Mouse (Mus musculus): ENCODE measurements at regions not wholly inside any gene's neighbourhood (a gene's known extent, or its start where the extent isn't known, plus 50 kb on each side); places are given as distances from the start of the nearest gene placed in this dataset.

- H3K27me3 ChIP-seq, result no peaks in the 10 kb centered on the region
- no peaks in the 10 kb centered on the region for H3K4me1 ChIP-seq
- WGBS, result 44% methylated on average over 6 of the region's 6 CpGs
- H3K4me2 ChIP-seq (replicated peaks), result no peak overlapping the region
- H3K4me3 ChIP-seq, result no peak overlapping the region
- no peak overlapping the region for H3K27ac ChIP-seq
- H3K9me3 ChIP-seq, result no peaks in the 10 kb centered on the region
- H3K36me3 ChIP-seq, result no peaks in the 10 kb centered on the region
- ATAC-seq (ENCODE audit: low FRiP score, low read depth), result no peak
- no peak overlapping the region for H3K9ac ChIP-seq
These were observed 82.5 kb upstream of the Lmcd1 start for GRCm38 (mm10) chr6:112191032-112191431.

- Histone ChIP-seq H3K9ac (no peak overlapping the region), H3K4me3 (no peak overlapping the region), H3K4me1 (0 out of 2 replicates have a peak, but pooled peaks cover 2% of the 10 kb centered on the region), H3K27ac (no peak overlapping the region), H3K4me2 (replicated peaks) (peak overlapping the region; percentile 54), H3K27me3 (no peaks in the 10 kb centered on the region; the same call in 1 of the 2 replicates), H3K9me3 (no peaks in the 10 kb centered on the region), H3K36me3 (no peaks in the 10 kb centered on the region)
- ATAC-seq (ENCODE audit: low FRiP score, low read depth), result peak; percentile 63
- WGBS, result 10% methylated on average over 16 of the region's 16 CpGs
These were observed 76.1 kb upstream of the Lmcd1 start for GRCm38 (mm10) chr6:112197445-112197844.

- Histone ChIP-seq H3K4me3 (no peak overlapping the region), H3K27me3 (peaks cover 2% of the 10 kb centered on the region; the same call in 1 of the 2 replicates), H3K36me3 (no peaks in the 10 kb centered on the region), H3K9ac (no peak overlapping the region), H3K4me2 (replicated peaks) (no peak overlapping the region), H3K4me1 (0 out of 2 replicates have a peak, but pooled peaks cover 2% of the 10 kb centered on the region), H3K27ac (no peak overlapping the region), H3K9me3 (no peaks in the 10 kb centered on the region)
- WGBS, result 82% methylated on average over 4 of the region's 4 CpGs
- ATAC-seq (ENCODE audit: low FRiP score, low read depth), result no peak
These were observed 74.3 kb upstream of the Lmcd1 start for GRCm38 (mm10) chr6:112199241-112199640.

- Histone ChIP-seq H3K4me1 (0 out of 2 replicates have a peak, but pooled peaks cover 2% of the 10 kb centered on the region), H3K36me3 (no peaks in the 10 kb centered on the region), H3K4me3 (no peak overlapping the region), H3K9ac (no peak overlapping the region), H3K27me3 (peaks cover 8% of the 10 kb centered on the region; the same call in 1 of the 2 replicates), H3K4me2 (replicated peaks) (no peak overlapping the region), H3K9me3 (no peaks in the 10 kb centered on the region), H3K27ac (no peak overlapping the region)
- ATAC-seq (ENCODE audit: low FRiP score, low read depth), result no peak
- 89% methylated on average over 4 of the region's 4 CpGs for WGBS
These were observed 71.4 kb upstream of the Lmcd1 start for GRCm38 (mm10) chr6:112202120-112202519.

GRCm38 (mm10) chr6:112203321-112203720 is 70.2 kb upstream of the Lmcd1 start:
- Histone ChIP-seq H3K4me3 (no peak overlapping the region), H3K27ac (no peak overlapping the region), H3K4me1 (0 out of 2 replicates have a peak, but pooled peaks cover 1% of the 10 kb centered on the region), H3K27me3 (peaks cover 8% of the 10 kb centered on the region; the same call in 1 of the 2 replicates), H3K9ac (no peak overlapping the region), H3K9me3 (no peaks in the 10 kb centered on the region), H3K4me2 (replicated peaks) (no peak overlapping the region), H3K36me3 (no peaks in the 10 kb centered on the region)
- 18% methylated on average over 2 of the region's 2 CpGs for WGBS
- ATAC-seq (ENCODE audit: low FRiP score, low read depth), result no peak

- Histone ChIP-seq H3K27ac (no peak overlapping the region), H3K4me3 (no peak overlapping the region), H3K4me1 (peaks cover 8% of the 10 kb centered on the region), H3K4me2 (replicated peaks) (no peak overlapping the region), H3K27me3 (peaks cover 8% of the 10 kb centered on the region; the same call in 1 of the 2 replicates), H3K9me3 (no peaks in the 10 kb centered on the region), H3K9ac (no peak overlapping the region), H3K36me3 (no peaks in the 10 kb centered on the region)
- ATAC-seq (ENCODE audit: low FRiP score, low read depth), result no peak
- whole genome bisulfite sequencing, result 35% methylated on average over 2 of the region's 2 CpGs
These were observed 68.6 kb upstream of the Lmcd1 start for GRCm38 (mm10) chr6:112204956-112205355.

GRCm38 (mm10) chr6:112205420-112205995 is 68.0 kb upstream of the Lmcd1 start:
- H3K36me3 ChIP-seq, result no peaks in the 10 kb centered on the region
- ATAC-seq (ENCODE audit: low FRiP score, low read depth), result no peak
- 81% methylated on average over 11 of the region's 11 CpGs for WGBS

GRCm38 (mm10) chr6:112207229-112207628 is 66.3 kb upstream of the Lmcd1 start:
- no peaks in the 10 kb centered on the region for H3K9me3 ChIP-seq
- no peaks in the 10 kb centered on the region for H3K36me3 ChIP-seq
- ATAC-seq (ENCODE audit: low FRiP score, low read depth), result peak; percentile 69; the same call in 1 of the 2 replicates
- peaks cover 18% of the 10 kb centered on the region for H3K4me1 ChIP-seq
- no peak overlapping the region for H3K27ac ChIP-seq
- no peak overlapping the region for H3K4me2 ChIP-seq (replicated peaks)
- peaks cover 8% of the 10 kb centered on the region; the same call in 1 of the 2 replicates for H3K27me3 ChIP-seq
- WGBS, result 30% methylated on average over 5 of the region's 5 CpGs
- no peak overlapping the region for H3K9ac ChIP-seq
- H3K4me3 ChIP-seq, result no peak overlapping the region

More at GRCm38 (mm10) chr6:112205420-112205995, 68.0 kb upstream of the Lmcd1 start:
- H3K4me2 ChIP-seq (replicated peaks), result no peak overlapping the region
- H3K27me3 ChIP-seq, result peaks cover 8% of the 10 kb centered on the region; the same call in 1 of the 2 replicates
- H3K4me3 ChIP-seq, result no peak overlapping the region
- H3K27ac ChIP-seq, result no peak overlapping the region
- H3K9me3 ChIP-seq, result no peaks in the 10 kb centered on the region
- H3K4me1 ChIP-seq, result peaks cover 14% of the 10 kb centered on the region
- H3K9ac ChIP-seq, result no peak overlapping the region

GRCm38 (mm10) chr6:112210238-112210950 is 63.2 kb upstream of the Lmcd1 start:
- Histone ChIP-seq H3K4me3 (no peak overlapping the region), H3K27ac (peak overlapping the region; percentile 81), H3K36me3 (no peaks in the 10 kb centered on the region), H3K9me3 (no peaks in the 10 kb centered on the region), H3K4me1 (peaks cover 18% of the 10 kb centered on the region), H3K4me2 (replicated peaks) (peak overlapping the region; percentile 19; the same call in 1 of the 2 replicates), H3K9ac (no peak overlapping the region), H3K27me3 (peaks cover 6% of the 10 kb centered on the region; the same call in 1 of the 2 replicates)
- peak; percentile 88 for ATAC-seq (ENCODE audit: low FRiP score, low read depth)
- WGBS, result 34% methylated on average over 8 of the region's 8 CpGs

GRCm38 (mm10) chr6:112216868-112217267 is 56.7 kb upstream of the Lmcd1 start:
- Histone ChIP-seq H3K4me3 (no peak overlapping the region), H3K4me2 (replicated peaks) (no peak overlapping the region), H3K4me1 (no peaks in the 10 kb centered on the region), H3K27ac (no peak overlapping the region), H3K36me3 (no peaks in the 10 kb centered on the region), H3K9ac (no peak overlapping the region), H3K9me3 (no peaks in the 10 kb centered on the region), H3K27me3 (no peaks in the 10 kb centered on the region)
- WGBS, result 85% methylated on average over 3 of the region's 3 CpGs
- no peak for ATAC-seq (ENCODE audit: low FRiP score, low read depth)

GRCm38 (mm10) chr6:112218248-112218647 is 55.3 kb upstream of the Lmcd1 start:
- no peak for ATAC-seq (ENCODE audit: low FRiP score, low read depth)
- Histone ChIP-seq H3K9me3 (no peaks in the 10 kb centered on the region), H3K27ac (no peak overlapping the region), H3K27me3 (no peaks in the 10 kb centered on the region), H3K9ac (no peak overlapping the region), H3K36me3 (no peaks in the 10 kb centered on the region), H3K4me1 (no peaks in the 10 kb centered on the region), H3K4me2 (replicated peaks) (no peak overlapping the region), H3K4me3 (no peak overlapping the region)
- WGBS, result 71% methylated on average over 1 of the region's 1 CpGs

- H3K9ac ChIP-seq, result no peak overlapping the region
- H3K4me1 ChIP-seq, result no peaks in the 10 kb centered on the region
- H3K4me2 ChIP-seq (replicated peaks), result no peak overlapping the region
- no peaks in the 10 kb centered on the region for H3K9me3 ChIP-seq
- H3K4me3 ChIP-seq, result no peak overlapping the region
- no peak overlapping the region for H3K27ac ChIP-seq
- WGBS, result 89% methylated on average over 7 of the region's 7 CpGs
- no peak for ATAC-seq (ENCODE audit: low FRiP score, low read depth)
- H3K27me3 ChIP-seq, result no peaks in the 10 kb centered on the region
- no peaks in the 10 kb centered on the region for H3K36me3 ChIP-seq
These were observed 53.9 kb upstream of the Lmcd1 start for GRCm38 (mm10) chr6:112219641-112220040.

Measured in limb, embryonic 13.5 days (tissue).